8 mouse cellular contexts compared by ENCODE assay signal in the genomic region with DNA sequence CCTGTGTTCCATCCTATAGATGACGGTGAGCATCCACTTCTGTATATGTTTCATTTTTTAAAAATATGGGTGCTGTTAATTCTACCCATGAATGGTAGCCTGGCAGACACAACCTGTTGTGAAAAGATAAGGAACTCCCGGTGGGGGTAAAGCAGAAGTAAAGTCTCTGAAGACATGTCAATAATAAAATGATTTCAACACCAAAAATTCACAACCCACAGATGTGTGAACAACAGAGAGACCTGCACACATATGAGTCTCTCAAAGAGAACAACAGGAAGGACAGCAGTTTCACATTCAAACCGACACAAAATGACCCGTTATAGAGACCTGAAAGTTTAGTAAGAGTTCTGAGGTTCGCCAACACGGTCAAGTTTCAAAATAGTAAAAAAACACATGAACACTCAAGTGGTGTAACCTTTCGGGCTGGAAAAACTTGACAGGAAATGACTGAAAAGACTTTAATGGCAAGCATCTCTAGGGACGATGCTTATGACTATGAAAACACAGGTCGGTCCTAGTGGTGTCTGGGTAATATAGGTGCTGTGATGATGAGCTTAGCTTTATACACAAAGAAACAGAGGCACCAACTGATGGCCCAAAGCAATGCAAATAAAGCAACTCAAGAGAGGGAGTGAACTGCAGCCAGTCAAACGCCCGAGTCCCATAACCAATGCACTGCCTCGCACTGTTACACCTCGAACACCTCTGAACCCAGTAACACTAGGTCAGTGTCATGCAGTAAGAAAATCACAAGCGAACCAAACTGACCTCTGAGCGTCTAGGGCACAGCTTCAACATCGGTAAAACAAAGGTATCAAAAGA. TPM values are rescaled to one million over a fixed set of nuclear protein-coding genes. Genes with fewer than 3 reads are reported as not detected.
A peak's percentile ranks its signal among the peaks of the same experiment; 100 is the strongest.
DNase-seq lines count a peak whose midpoint lies in the region; ATAC-seq and TF ChIP-seq lines count a peak whose summit lies in the region.

No protein-coding gene starts in this region.

- peak overlapping the region; percentile 85; the same call in 1 of the 2 replicates for H3K9ac ChIP-seq in forebrain, embryonic 12.5 days
- H3K9ac ChIP-seq in liver, embryonic 11.5 days (ENCODE audit: low read depth, low read length), result peak overlapping the region; percentile 91

- no peak for ATAC-seq in forebrain, embryonic 12.5 days (ENCODE audit: low FRiP score)
- peak; percentile 70 for ATAC-seq in liver, embryonic 11.5 days (replicated peaks; ENCODE audit: low FRiP score)

- TF ChIP-seq POLR2A in spleen, adult 2 months (IDR thresholded peaks at IDR 0.05; ENCODE audit: low read depth, low read length), result no peak

- H3K27ac ChIP-seq in spleen, adult 2 months (ENCODE audit: insufficient read depth, low read length), result peak overlapping the region; percentile 6; the same call in 1 of the 2 replicates
- no peak overlapping the region for H3K27ac ChIP-seq in forebrain, embryonic 12.5 days
- H3K27ac ChIP-seq in liver, embryonic 11.5 days (ENCODE audit: low read depth, low read length), result peak overlapping the region; percentile 73

- H3K9me3 ChIP-seq in forebrain, embryonic 12.5 days, result no peaks in the 10 kb centered on the region
- H3K9me3 ChIP-seq in liver, embryonic 11.5 days (ENCODE audit: control insufficient read depth, low read length), result no peaks in the 10 kb centered on the region

- no peak for TF ChIP-seq CTCF in spleen, adult 2 months (IDR thresholded peaks at IDR 0.05; ENCODE audit: extremely low read depth, insufficient read depth, insufficient read length, insufficient replicate concordance)

- H3K27me3 ChIP-seq in spleen, adult 2 months (ENCODE audit: control insufficient read depth, insufficient read depth, low read length), result no peaks in the 10 kb centered on the region
- H3K27me3 ChIP-seq in forebrain, embryonic 12.5 days, result no peaks in the 10 kb centered on the region; the same call in 1 of the 2 replicates
- H3K27me3 ChIP-seq in liver, embryonic 11.5 days (replicated peaks; ENCODE audit: control insufficient read depth, insufficient read depth, low read length), result no peaks in the 10 kb centered on the region
- H3K27me3 ChIP-seq in splenic B cell, adult 2 months (ENCODE audit: control insufficient read depth, insufficient read depth, low read length, poor library complexity, severe bottlenecking), result no peaks in the 10 kb centered on the region

- no peak for DNase-seq in spleen, adult 2 months (ENCODE audit: low read depth in 1 of 2, low spot score in 2 of 2)
- DNase-seq in spleen, adult 18-20 months, result no peak
- DNase-seq in liver, embryonic 11.5 days (ENCODE audit: low spot score), result no peak
- peak; percentile 39 for DNase-seq in splenic B cell, adult 2 months (ENCODE audit: low read depth, low spot score)
- DNase-seq in layer of hippocampus, postnatal 10 days (ENCODE audit: low spot score in 2 of 2), result no peak
- no peak for DNase-seq in cerebellum, postnatal 25 days
- no peak for DNase-seq in frontal cortex, postnatal 36 days (ENCODE audit: low spot score in 2 of 2)

- peak overlapping the region; percentile 95 for H3K4me2 ChIP-seq in forebrain, embryonic 12.5 days
- peak overlapping the region; percentile 75 for H3K4me2 ChIP-seq in liver, embryonic 11.5 days

- WGBS in spleen, adult 2 months, result 39% methylated on average over 16 of the region's 16 CpGs
- WGBS in forebrain, embryonic 12.5 days, result 88% methylated on average over 16 of the region's 16 CpGs
- WGBS in liver, embryonic 11.5 days, result 56% methylated on average over 16 of the region's 16 CpGs

- peaks cover 10% of the 10 kb centered on the region; the same call in 1 of the 2 replicates for H3K36me3 ChIP-seq in spleen, adult 2 months (ENCODE audit: control insufficient read depth, insufficient read depth, low read length)
- H3K36me3 ChIP-seq in forebrain, embryonic 12.5 days (replicated peaks), result peaks cover 15% of the 10 kb centered on the region
- peaks cover 6% of the 10 kb centered on the region for H3K36me3 ChIP-seq in liver, embryonic 11.5 days (ENCODE audit: control insufficient read depth, insufficient read depth, low read length)
- peaks cover 4% of the 10 kb centered on the region for H3K36me3 ChIP-seq in splenic B cell, adult 2 months (ENCODE audit: control insufficient read depth, insufficient read depth, low read length, poor library complexity, severe bottlenecking)

- peak overlapping the region; percentile 95; the same call in 1 of the 2 replicates for H3K4me3 ChIP-seq in spleen, adult 2 months (ENCODE audit: extremely low read depth, insufficient read depth, insufficient read length)
- H3K4me3 ChIP-seq in forebrain, embryonic 12.5 days (replicated peaks), result peak overlapping the region; percentile 88; the same call in 1 of the 2 replicates
- H3K4me3 ChIP-seq in liver, embryonic 11.5 days (ENCODE audit: low read depth, low read length), result peak overlapping the region; percentile 76

- peaks cover 9% of the 10 kb centered on the region for H3K4me1 ChIP-seq in spleen, adult 2 months (ENCODE audit: control insufficient read depth, insufficient read depth, insufficient read length)
- peaks cover 19% of the 10 kb centered on the region for H3K4me1 ChIP-seq in forebrain, embryonic 12.5 days
- H3K4me1 ChIP-seq in liver, embryonic 11.5 days (replicated peaks; ENCODE audit: control insufficient read depth, insufficient read depth, low read length), result peaks cover 9% of the 10 kb centered on the region

RNA-seq across cellular contexts. Expression of a gene that starts 1.7 kb away (rescaled TPM):
- 20.9 and 22.7 TPM in 2 replicates for polyA plus RNA-seq in spleen, adult 2 months (2012; rRNA removed)
- 132 TPM in 2 replicates for polyA plus RNA-seq in forebrain, embryonic 12.5 days (2016; fragmentation: Nextera tagmentation; extraction: Ambion mirVana)
- polyA plus RNA-seq in liver, embryonic 11.5 days (2014; fragmentation: Nextera tagmentation; extraction: Ambion mirVana), result 205 and 215 TPM in 2 replicates
- total RNA-seq in layer of hippocampus, postnatal 10 days (2021), result 10 to 100 TPM; 33.8 to 34.9 TPM

RNA-seq across cellular contexts. Expression of a gene that starts 1.7 kb away (rescaled TPM):
- polyA plus RNA-seq in spleen, adult 2 months (2012; rRNA removed), result 24.6 and 28.4 TPM in 2 replicates
- 27.6 and 27.9 TPM in 2 replicates for polyA plus RNA-seq in forebrain, embryonic 12.5 days (2016; fragmentation: Nextera tagmentation; extraction: Ambion mirVana)
- 19.6 and 22.9 TPM in 2 replicates for polyA plus RNA-seq in liver, embryonic 11.5 days (2014; fragmentation: Nextera tagmentation; extraction: Ambion mirVana)
- total RNA-seq in layer of hippocampus, postnatal 10 days (2021), result 10 to 100 TPM; 79.5 to 91.8 TPM

RNA-seq across cellular contexts. Expression of a gene that starts 27.1 kb away (rescaled TPM):
- polyA plus RNA-seq in spleen, adult 2 months (2012; rRNA removed), result 14.2 and 15.5 TPM in 2 replicates
- polyA plus RNA-seq in forebrain, embryonic 12.5 days (2016; fragmentation: Nextera tagmentation; extraction: Ambion mirVana), result 45.5 and 47.8 TPM in 2 replicates
- 25.5 and 30.7 TPM in 2 replicates for polyA plus RNA-seq in liver, embryonic 11.5 days (2014; fragmentation: Nextera tagmentation; extraction: Ambion mirVana)
- total RNA-seq in layer of hippocampus, postnatal 10 days (2021), result 100 to 1,000 TPM; 120 to 131 TPM
